Mouse (Mus musculus) ES-Bruce4 (cell line): ENCODE results near the gene Hipk4. TPM values are rescaled to one million over a fixed set of nuclear protein-coding genes. Genes with fewer than 3 reads are reported as not detected.
A peak's percentile ranks its signal among the peaks of the same experiment; 100 is the strongest.

ENCODE experiments used
- H3K27ac ChIP-seq: 2 replicates; pipeline ENCODE4 v1.5.1; 2012; ENCODE audit warnings: low read length, inconsistent platforms; ENCODE audit not compliant: insufficient read depth
- H3K27me3 ChIP-seq: 2 replicates; pipeline ENCODE4 v1.6.1; 2012; ENCODE audit warnings: mild to moderate bottlenecking, low read length, inconsistent platforms; ENCODE audit not compliant: control insufficient read depth, poor library complexity, insufficient read depth, severe bottlenecking
- H3K36me3 ChIP-seq: 2 replicates; pipeline ENCODE4 v1.6.1; 2012; ENCODE audit warnings: inconsistent platforms, mild to moderate bottlenecking, low read length, moderate library complexity; ENCODE audit not compliant: control insufficient read depth, poor library complexity, insufficient read depth, severe bottlenecking
- H3K4me1 ChIP-seq: one replicate; pipeline ENCODE4 v1.8.1; 2011; ENCODE audit warnings: low read length; ENCODE audit not compliant: control insufficient read depth, insufficient read depth
- H3K4me3 ChIP-seq: 2 replicates; pipeline ENCODE4 v1.5.1; 2011; ENCODE audit warnings: low read depth, mild to moderate bottlenecking, low read length
- H3K9ac ChIP-seq: 2 replicates; pipeline ENCODE4 v1.6.1; 2012; ENCODE audit warnings: low read depth, mild to moderate bottlenecking, inconsistent platforms; ENCODE audit not compliant: poor library complexity, severe bottlenecking
- H3K9me3 ChIP-seq: replicated peaks from 2 replicates; pipeline ENCODE4 v1.6.1; 2012; ENCODE audit warnings: mild to moderate bottlenecking, low read length, inconsistent platforms; ENCODE audit not compliant: control insufficient read depth, poor library complexity, insufficient read depth, severe bottlenecking
- CTCF ChIP-seq: IDR thresholded peaks from one replicate; pipeline ENCODE4 v1.8.1; 2011; ENCODE audit warnings: low read depth, low read length
- EP300 ChIP-seq: IDR thresholded peaks from 2 replicates; pipeline ENCODE4 v1.6.1; 2011; ENCODE audit warnings: low read depth, low read length; ENCODE audit not compliant: insufficient read depth
- POLR2A ChIP-seq: IDR thresholded peaks from one replicate; pipeline ENCODE4 v1.8.1; 2011; ENCODE audit warnings: low read length; ENCODE audit not compliant: insufficient read depth
- polyA plus RNA-seq: library from polyadenylated mRNA; stranded (reverse); fragments of >200 nt; gene quantifications from 2 replicates; pipeline ENCODE4 v1.2.4, GENCODE M21; 2011; ENCODE audit warnings: low read depth; ENCODE audit not compliant: missing spikeins, insufficient read depth, insufficient read length

Gene Hipk4
- polyA plus RNA-seq, 1 experiment = 1.5 TPM

DNA sequence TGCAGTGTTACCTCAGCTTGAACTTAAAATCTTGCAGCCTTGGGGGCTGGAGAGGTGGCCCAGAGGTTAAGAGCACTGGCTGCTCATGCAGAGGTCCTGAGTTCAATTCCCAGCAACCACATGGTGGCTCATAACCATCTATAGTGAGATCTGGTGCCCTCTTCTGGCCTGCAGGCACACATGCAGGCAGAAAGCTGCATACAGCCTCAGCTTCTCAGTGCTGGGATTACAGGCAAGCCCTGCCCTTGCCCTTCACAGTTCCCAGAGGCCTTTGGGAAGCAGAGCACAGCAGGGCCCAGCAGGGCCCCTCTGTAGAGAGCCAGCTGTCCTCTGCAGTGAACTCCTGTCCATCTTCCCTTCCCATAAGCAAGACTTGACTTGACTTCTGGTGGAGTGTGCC, 3.0 kb upstream of the Hipk4 start:
- TF ChIP-seq POLR2A = peak; percentile 9
- peak; percentile 65 for TF ChIP-seq CTCF
- 0 out of 2 replicates have a peak, but pooled peaks have one; percentile 47 for TF ChIP-seq EP300
- Histone ChIP-seq H3K9me3 (no peaks in the 10 kb centered on the region), H3K4me3 (no peak overlapping the region), H3K9ac (peak overlapping the region; percentile 10), H3K36me3 (no peaks in the 10 kb centered on the region), H3K27ac (peak overlapping the region; percentile 96), H3K27me3 (no peaks in the 10 kb centered on the region), H3K4me1 (peaks cover 13% of the 10 kb centered on the region)

GRCm38 (mm10) chr7:27520599-27520998, 2.5 kb upstream of the Hipk4 start:
- Histone ChIP-seq H3K9ac (peak overlapping the region; percentile 10), H3K27me3 (no peaks in the 10 kb centered on the region), H3K4me3 (peak overlapping the region; percentile 38), H3K9me3 (no peaks in the 10 kb centered on the region), H3K36me3 (no peaks in the 10 kb centered on the region), H3K27ac (peak overlapping the region; percentile 96), H3K4me1 (peaks cover 13% of the 10 kb centered on the region)
- TF ChIP-seq EP300 (peak; percentile 76), CTCF (no peak), POLR2A (no peak)

DNA sequence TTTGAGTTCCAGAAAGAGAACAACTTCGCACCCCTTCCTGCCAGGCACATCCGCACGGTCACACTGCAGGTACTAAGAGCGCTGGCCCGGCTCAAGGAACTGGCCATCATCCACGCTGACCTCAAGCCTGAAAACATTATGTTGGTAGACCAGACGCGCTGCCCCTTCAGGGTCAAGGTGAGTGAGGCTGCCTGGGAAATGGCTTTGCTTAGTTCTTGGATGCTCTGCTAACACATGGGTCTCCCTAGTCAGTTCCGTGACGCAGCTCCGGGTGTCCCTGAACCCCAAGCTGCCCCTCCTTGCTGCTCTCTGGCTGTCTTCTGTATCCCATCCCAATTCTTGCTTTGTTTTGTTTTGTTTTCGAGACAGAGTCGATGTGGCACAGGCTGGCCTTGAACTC, 738 bp downstream of the Hipk4 start:
- H3K27ac ChIP-seq = no peak overlapping the region
- no peaks in the 10 kb centered on the region for H3K27me3 ChIP-seq
- H3K9me3 ChIP-seq = no peaks in the 10 kb centered on the region
- TF ChIP-seq CTCF (no peak), EP300 (no peak), POLR2A (no peak)
- H3K36me3 ChIP-seq = no peaks in the 10 kb centered on the region
- H3K4me1 ChIP-seq = peaks cover 13% of the 10 kb centered on the region
- no peak overlapping the region for H3K9ac ChIP-seq
- H3K4me3 ChIP-seq = no peak overlapping the region

DNA sequence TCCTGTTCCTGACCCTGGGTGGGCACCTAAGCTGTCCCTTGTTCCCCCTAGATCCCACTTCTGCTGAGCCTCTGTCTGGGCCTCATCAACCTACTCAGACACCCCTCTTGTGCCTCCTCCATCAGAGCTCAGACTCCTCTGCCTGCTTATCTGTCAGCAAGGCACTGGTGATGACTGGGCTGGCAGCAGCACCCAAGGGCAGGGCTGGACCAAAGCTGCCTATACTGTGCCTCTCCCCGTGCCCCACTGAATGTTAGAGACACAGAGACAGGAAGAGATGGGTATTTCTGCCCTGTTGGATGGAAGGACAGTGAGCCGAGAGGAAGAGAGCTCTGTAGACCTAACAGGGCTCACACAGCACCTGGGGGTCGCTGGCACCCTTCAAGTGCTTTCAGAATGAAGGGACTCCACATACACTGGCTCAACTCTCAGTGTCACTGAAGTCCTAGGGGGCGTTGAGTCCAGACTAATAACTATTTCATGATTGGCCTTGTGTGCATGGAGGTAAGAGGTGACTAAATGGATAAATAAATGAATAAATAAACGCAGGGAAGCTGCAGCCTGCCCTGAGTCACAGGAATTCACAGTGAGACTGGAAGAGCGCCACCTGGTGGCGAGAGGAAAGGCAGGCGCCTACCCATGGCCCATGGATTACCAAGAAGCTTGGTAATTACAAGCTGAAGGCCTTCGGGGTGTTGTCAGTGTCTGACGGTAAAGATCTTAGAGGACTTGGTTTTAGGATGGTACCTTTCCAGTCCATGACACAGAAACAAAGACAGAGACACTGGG, 3.2 kb downstream of the Hipk4 start:
- Histone ChIP-seq H3K4me3 (no peak overlapping the region), H3K9me3 (no peaks in the 10 kb centered on the region), H3K36me3 (no peaks in the 10 kb centered on the region), H3K9ac (no peak overlapping the region), H3K4me1 (peaks cover 11% of the 10 kb centered on the region), H3K27me3 (no peaks in the 10 kb centered on the region), H3K27ac (no peak overlapping the region)
- peak; percentile 90 for TF ChIP-seq CTCF
- TF ChIP-seq POLR2A = no peak
- no peak for TF ChIP-seq EP300

DNA sequence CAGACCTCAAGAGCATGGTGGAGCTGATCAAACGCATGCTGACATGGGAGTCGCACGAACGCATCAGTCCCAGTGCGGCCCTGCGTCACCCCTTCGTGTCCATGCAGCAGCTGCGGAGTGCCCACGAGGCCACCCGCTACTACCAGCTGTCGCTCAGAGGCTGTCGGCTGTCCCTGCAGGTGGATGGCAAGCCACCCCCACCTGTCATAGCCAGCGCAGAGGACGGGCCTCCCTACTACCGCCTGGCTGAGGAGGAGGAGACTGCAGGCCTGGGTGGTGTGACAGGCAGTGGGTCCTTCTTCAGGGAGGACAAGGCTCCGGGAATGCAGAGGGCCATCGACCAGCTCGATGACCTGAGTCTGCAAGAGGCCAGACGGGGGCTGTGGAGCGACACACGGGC, 6.0 kb downstream of the Hipk4 start:
- Histone ChIP-seq H3K4me3 (peak overlapping the region; percentile 35), H3K27me3 (no peaks in the 10 kb centered on the region), H3K4me1 (peaks cover 1% of the 10 kb centered on the region), H3K9ac (no peak overlapping the region), H3K27ac (no peak overlapping the region), H3K36me3 (0 out of 2 replicates have a peak, but pooled peaks cover 3% of the 10 kb centered on the region), H3K9me3 (no peaks in the 10 kb centered on the region)
- no peak for TF ChIP-seq CTCF
- no peak for TF ChIP-seq POLR2A
- no peak for TF ChIP-seq EP300

DNA sequence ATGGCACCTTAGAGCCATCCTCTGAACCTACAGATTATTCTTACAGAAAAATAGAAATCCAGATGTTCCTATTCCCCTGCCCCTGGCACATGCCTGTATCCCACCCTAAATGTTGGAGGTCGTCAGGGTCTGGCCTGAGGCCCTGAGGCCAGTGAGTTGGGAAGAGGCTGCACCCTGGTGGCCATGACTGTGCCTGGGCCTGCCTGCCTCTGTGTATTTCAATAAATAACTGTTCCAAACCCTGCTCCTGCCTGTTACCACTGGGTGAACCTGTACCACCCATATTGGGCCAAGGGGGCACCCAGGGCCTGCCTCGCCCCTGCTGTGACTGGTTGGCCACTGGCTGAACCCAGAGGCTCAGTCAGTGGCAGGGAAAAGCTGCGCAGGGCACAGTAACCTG, 7.9 kb downstream of the Hipk4 start:
- H3K27ac ChIP-seq = no peak overlapping the region
- H3K4me1 ChIP-seq = peaks cover 1% of the 10 kb centered on the region
- no peaks in the 10 kb centered on the region for H3K27me3 ChIP-seq
- no peak overlapping the region for H3K4me3 ChIP-seq
- TF ChIP-seq POLR2A (no peak), EP300 (no peak), CTCF (peak; percentile 53)
- no peak overlapping the region for H3K9ac ChIP-seq
- no peaks in the 10 kb centered on the region for H3K9me3 ChIP-seq
- H3K36me3 ChIP-seq = peaks cover 7% of the 10 kb centered on the region; the same call in 1 of the 2 replicates
